Mouse (Mus musculus) neural tube, embryonic 13.5 days (tissue): ENCODE measurements around the gene Epn1. TPM values are rescaled to one million over a fixed set of nuclear protein-coding genes. Genes with fewer than 3 reads are reported as not detected.
"Not testable (repeated sequence)": the region's sequence is repeated elsewhere in the genome, so short reads cannot be mapped to it uniquely, and the experiment has no call there.

Experiments
- ATAC-seq: fragments of 200-750 bp; cut with Nextera tagmentation; 2 replicates; pipeline ENCODE4 v1.8.0; 2017; ENCODE audit warnings: low read depth, mild to moderate bottlenecking, moderate TSS enrichment, moderate library complexity
- H3K27ac ChIP-seq: fragments of 300-500 bp; sonication (generic); replicated peaks from 2 replicates; pipeline ENCODE4 v1.5.1; 2015; ENCODE audit warnings: moderate library complexity, mild to moderate bottlenecking, inconsistent platforms
- H3K27me3 ChIP-seq: fragments of 300-500 bp; sonication (generic); 2 replicates; pipeline ENCODE4 v1.6.1; 2015; ENCODE audit warnings: mild to moderate bottlenecking, inconsistent platforms
- H3K36me3 ChIP-seq: fragments of 300-500 bp; sonication (generic); 2 replicates; pipeline ENCODE4 v1.6.1; 2015; ENCODE audit warnings: mild to moderate bottlenecking, inconsistent platforms
- H3K4me1 ChIP-seq: fragments of 300-500 bp; sonication (generic); replicated peaks from 2 replicates; pipeline ENCODE4 v1.6.1; 2015; ENCODE audit warnings: inconsistent platforms
- H3K4me2 ChIP-seq: fragments of 300-500 bp; sonication (generic); 2 replicates; pipeline ENCODE4 v1.6.1; 2015; ENCODE audit warnings: inconsistent platforms, mild to moderate bottlenecking, moderate library complexity
- H3K4me3 ChIP-seq: fragments of 300-500 bp; sonication (generic); 2 replicates; pipeline ENCODE4 v1.5.1; 2015; ENCODE audit warnings: mild to moderate bottlenecking, inconsistent platforms
- H3K9ac ChIP-seq: fragments of 300-500 bp; sonication (generic); 2 replicates; pipeline ENCODE4 v1.6.1; 2015; ENCODE audit warnings: moderate library complexity, mild to moderate bottlenecking, inconsistent platforms
- H3K9me3 ChIP-seq: fragments of 300-500 bp; sonication (generic); 2 replicates; pipeline ENCODE4 v1.6.1; 2016; ENCODE audit warnings: inconsistent platforms
- WGBS: fragments of 180-500 bp; shearing (Covaris S2); methylation state at CpG from one replicate; pipeline ENCODE4 v1.1.7; 2015; 5-methylcytosine and 5-hydroxymethylcytosine counted together
- polyA plus RNA-seq: library from polyadenylated mRNA; unstranded; fragments of >200 nt; fragmentation: Nextera tagmentation; extraction: Ambion mirVana; gene quantifications from 2 replicates; pipeline ENCODE4 v1.2.1, GENCODE M21; 2015

The Epn1 gene
- polyA plus RNA-seq, 1 experiment from 2014 or later = 89.3 TPM

GRCm38 (mm10) chr7:5060239-5060731, 19.8 kb upstream of the Epn1 start:
- no peaks in the 10 kb centered on the region for H3K36me3 ChIP-seq
- peak overlapping the region; percentile 88 for H3K9ac ChIP-seq
- peak; percentile 0; the same call in 1 of the 2 replicates for ATAC-seq
- peaks cover 72% of the 10 kb centered on the region for H3K4me1 ChIP-seq
- H3K4me2 ChIP-seq = peak overlapping the region; percentile 97
- peak overlapping the region; percentile 99 for H3K27ac ChIP-seq
- peak overlapping the region; percentile 82 for H3K4me3 ChIP-seq
- WGBS = 2% methylated on average over 27 of the region's 27 CpGs
- H3K9me3 ChIP-seq = no peaks in the 10 kb centered on the region
- peaks cover 34% of the 10 kb centered on the region for H3K27me3 ChIP-seq

GRCm38 (mm10) chr7:5060944-5061773, 18.9 kb upstream of the Epn1 start:
- Histone ChIP-seq H3K4me2 (peak overlapping the region; percentile 97), H3K4me3 (peak overlapping the region; percentile 82), H3K27me3 (peaks cover 25% of the 10 kb centered on the region), H3K27ac (peak overlapping the region; percentile 99), H3K4me1 (peaks cover 76% of the 10 kb centered on the region), H3K9ac (peak overlapping the region; percentile 88), H3K36me3 (peaks cover 5% of the 10 kb centered on the region; the same call in 1 of the 2 replicates), H3K9me3 (no peaks in the 10 kb centered on the region)
- WGBS = under 1% methylated on average over 60 of the region's 60 CpGs
- ATAC-seq = peak; percentile 90

DNA sequence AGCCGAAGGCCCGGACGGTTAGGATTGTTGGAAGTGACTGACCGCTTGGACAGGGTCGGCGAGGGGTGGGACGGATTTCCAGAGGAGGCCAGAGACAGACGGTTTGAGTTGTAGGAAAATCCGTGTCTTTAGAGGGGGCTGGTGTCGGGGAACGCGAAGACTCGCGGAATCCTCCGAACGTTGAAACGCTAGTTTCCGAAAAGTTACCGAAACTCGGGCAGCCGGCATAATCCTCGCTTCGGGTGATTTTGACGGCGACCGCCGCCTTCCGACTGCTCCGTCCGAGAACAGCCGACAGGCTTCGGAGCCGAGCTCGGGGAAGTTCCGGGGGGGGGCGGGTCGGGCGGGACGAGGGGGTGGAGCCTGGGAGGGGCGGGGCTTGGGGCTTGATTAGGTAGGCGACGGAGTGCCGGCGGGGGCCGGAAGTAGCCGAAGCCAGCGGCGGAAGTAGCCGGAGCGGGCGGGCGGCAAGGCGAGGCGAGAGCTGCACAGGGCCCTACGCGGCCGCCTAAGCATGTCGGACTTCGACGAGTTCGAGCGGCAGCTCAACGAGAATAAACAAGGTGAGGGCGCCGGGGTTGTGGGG, 18.2 kb upstream of the Epn1 start, which contains the start of gene U2af2:
Gene U2af2 (plus strand): TSS at position 370 of the 586 bp plus-strand sequence.
- peak within 1 kb of the TSS; percentile 97 for H3K4me2 ChIP-seq
- under 1% methylated on average over 63 of the region's 65 CpGs for WGBS
- H3K27ac ChIP-seq = peak within 1 kb of the TSS; percentile 99
- peak; percentile 77 for ATAC-seq
- no peaks in the 10 kb centered on the region for H3K9me3 ChIP-seq
- H3K27me3 ChIP-seq = peaks cover 20% of the 10 kb centered on the region
- peaks cover 12% of the 10 kb centered on the region for H3K36me3 ChIP-seq
- H3K9ac ChIP-seq = peak within 1 kb of the TSS; percentile 88
- H3K4me1 ChIP-seq = peaks cover 71% of the 10 kb centered on the region
- H3K4me3 ChIP-seq = peak within 1 kb of the TSS; percentile 82

DNA sequence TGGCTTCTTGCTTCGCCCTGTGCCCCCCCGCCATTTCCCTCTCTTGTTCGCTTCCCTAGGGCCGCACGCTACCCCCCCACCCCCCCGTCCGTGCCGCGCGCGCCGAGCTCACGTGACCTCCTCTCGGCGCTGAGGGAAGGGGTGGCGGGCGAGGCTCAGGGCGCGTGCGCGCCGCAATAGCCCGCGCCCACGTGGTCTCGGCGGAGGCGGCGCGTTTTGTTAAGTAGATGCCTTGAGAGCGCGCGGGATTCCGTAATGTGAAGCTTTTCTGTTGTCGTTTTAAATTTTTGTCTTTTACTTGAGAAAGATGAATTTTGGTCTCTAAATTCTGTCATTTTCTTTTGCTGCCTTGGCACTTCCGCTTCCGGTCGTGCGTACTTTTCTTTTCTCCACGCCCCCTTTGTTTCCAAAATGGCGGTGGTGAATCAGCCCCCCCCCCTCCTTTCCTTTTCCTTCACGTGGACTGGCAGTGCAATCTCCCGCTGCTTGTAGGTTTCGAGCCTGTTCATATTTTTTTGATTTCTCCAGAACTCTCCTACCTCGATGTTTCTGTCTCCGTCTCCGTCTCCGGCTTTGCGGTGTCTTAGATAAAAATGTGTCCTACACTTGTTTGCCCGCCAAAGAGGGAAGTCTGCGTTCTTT, 17.6 kb upstream of the Epn1 start:
- Histone ChIP-seq H3K4me3 (peak overlapping the region; percentile 82), H3K4me2 (peak overlapping the region; percentile 97), H3K27ac (peak overlapping the region; percentile 99), H3K9ac (peak overlapping the region; percentile 88), H3K36me3 (peaks cover 18% of the 10 kb centered on the region), H3K4me1 (peaks cover 65% of the 10 kb centered on the region), H3K27me3 (peaks cover 14% of the 10 kb centered on the region), H3K9me3 (no peaks in the 10 kb centered on the region)
- ATAC-seq = peak; percentile 28
- under 1% methylated on average over 46 of the region's 51 CpGs for WGBS

DNA sequence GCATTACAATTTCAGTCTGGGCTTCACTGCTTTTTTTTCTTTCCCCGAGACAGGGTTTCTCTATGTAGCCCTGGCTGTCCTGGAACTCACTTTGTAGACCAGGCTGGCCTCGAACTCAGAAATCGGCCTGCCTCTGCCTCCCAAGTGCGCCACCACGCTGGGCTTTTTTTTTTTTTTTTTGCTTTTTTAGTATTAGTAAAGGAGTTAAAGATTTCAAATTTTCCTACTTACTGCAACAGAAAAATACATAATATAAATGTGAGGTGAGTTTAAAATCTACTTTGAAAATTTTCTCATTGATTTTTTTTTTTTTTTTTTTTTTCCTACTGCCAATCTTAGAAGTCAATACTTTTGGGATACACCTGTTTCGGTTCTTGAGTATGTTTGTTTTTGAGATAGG, 15.1 kb upstream of the Epn1 start:
- H3K9me3 ChIP-seq = no peaks in the 10 kb centered on the region
- H3K4me3 ChIP-seq = no peak overlapping the region
- no peak overlapping the region for H3K4me2 ChIP-seq
- H3K4me1 ChIP-seq = peaks cover 41% of the 10 kb centered on the region
- 92% methylated on average over 6 of the region's 6 CpGs for WGBS
- peaks cover 42% of the 10 kb centered on the region for H3K36me3 ChIP-seq
- no peak overlapping the region for H3K9ac ChIP-seq
- no peak overlapping the region for H3K27ac ChIP-seq
- no peaks in the 10 kb centered on the region for H3K27me3 ChIP-seq
- ATAC-seq = no peak

GRCm38 (mm10) chr7:5073586-5073985, 6.4 kb upstream of the Epn1 start:
- Histone ChIP-seq H3K36me3 (peaks cover 95% of the 10 kb centered on the region), H3K4me1 (0 out of 2 replicates have a peak, but pooled peaks cover under 1% of the 10 kb centered on the region), H3K4me3 (no peak overlapping the region), H3K4me2 (no peak overlapping the region), H3K9me3 (no peaks in the 10 kb centered on the region), H3K27me3 (no peaks in the 10 kb centered on the region), H3K27ac (no peak overlapping the region), H3K9ac (no peak overlapping the region)
- 94% methylated on average over 1 of the region's 1 CpGs for WGBS
- ATAC-seq = no peak

GRCm38 (mm10) chr7:5074984-5075383, 5.1 kb upstream of the Epn1 start:
- Histone ChIP-seq H3K27ac (no peak overlapping the region), H3K9ac (no peak overlapping the region), H3K9me3 (no peaks in the 10 kb centered on the region), H3K4me3 (no peak overlapping the region), H3K27me3 (no peaks in the 10 kb centered on the region), H3K4me1 (0 out of 2 replicates have a peak, but pooled peaks cover 5% of the 10 kb centered on the region), H3K4me2 (no peak overlapping the region), H3K36me3 (peaks cover 88% of the 10 kb centered on the region)
- no peak for ATAC-seq
- WGBS = 88% methylated on average over 5 of the region's 5 CpGs

DNA sequence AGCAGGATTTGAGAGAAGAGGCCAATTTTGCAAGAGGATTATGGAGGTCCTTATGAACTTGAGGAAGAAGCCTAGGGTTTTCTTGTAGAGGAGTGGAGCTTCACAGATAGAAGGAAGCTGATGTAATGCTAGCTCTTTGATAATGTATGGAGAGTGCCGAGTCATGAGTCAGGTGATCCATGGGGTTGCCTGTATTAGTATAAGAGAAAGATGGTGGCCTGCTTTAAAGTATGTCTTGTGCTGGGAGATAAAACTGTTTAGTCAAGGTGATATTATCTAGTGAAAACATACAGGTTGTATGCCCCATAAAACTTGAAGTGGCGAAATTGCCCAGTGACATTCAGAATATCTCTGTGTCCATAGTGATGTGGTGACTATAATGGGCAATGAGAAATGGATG, 3.1 kb upstream of the Epn1 start:
- Histone ChIP-seq H3K36me3 (peaks cover 69% of the 10 kb centered on the region), H3K4me3 (no peak overlapping the region), H3K9ac (no peak overlapping the region), H3K4me2 (no peak overlapping the region), H3K4me1 (peaks cover 19% of the 10 kb centered on the region), H3K27ac (no peak overlapping the region), H3K27me3 (no peaks in the 10 kb centered on the region), H3K9me3 (no peaks in the 10 kb centered on the region)
- no peak for ATAC-seq
- WGBS = 92% methylated on average over 2 of the region's 2 CpGs

GRCm38 (mm10) chr7:5079365-5080009, 548 bp upstream of the Epn1 start:
- peak; percentile 54 for ATAC-seq
- H3K9ac ChIP-seq = peak overlapping the region; percentile 99

GRCm38 (mm10) chr7:5080815-5081214, 780 bp downstream of the Epn1 start:
- H3K4me1 ChIP-seq = peaks cover 37% of the 10 kb centered on the region
- H3K4me3 ChIP-seq = peak overlapping the region; percentile 99
- peaks cover 56% of the 10 kb centered on the region for H3K36me3 ChIP-seq
- H3K9me3 ChIP-seq = no peaks in the 10 kb centered on the region
- H3K4me2 ChIP-seq = peak overlapping the region; percentile 93
- no peaks in the 10 kb centered on the region for H3K27me3 ChIP-seq
- H3K9ac ChIP-seq = peak overlapping the region; percentile 99
- H3K27ac ChIP-seq = peak overlapping the region; percentile 93
- WGBS = 19% methylated on average over 6 of the region's 6 CpGs
- no peak for ATAC-seq

More at GRCm38 (mm10) chr7:5079365-5080009, 548 bp upstream of the Epn1 start:
- H3K27ac ChIP-seq = peak overlapping the region; percentile 93
- H3K36me3 ChIP-seq = peaks cover 54% of the 10 kb centered on the region
- peak overlapping the region; percentile 93 for H3K4me2 ChIP-seq
- H3K4me3 ChIP-seq = peak overlapping the region; percentile 99
- H3K9me3 ChIP-seq, H3K27me3 ChIP-seq: not testable (repeated sequence)
- H3K4me1 ChIP-seq = peaks cover 37% of the 10 kb centered on the region
- 47% methylated on average over 10 of the region's 13 CpGs for WGBS

GRCm38 (mm10) chr7:5081241-5081640, 1.2 kb downstream of the Epn1 start:
- Histone ChIP-seq H3K27me3 (no peaks in the 10 kb centered on the region), H3K4me3 (peak overlapping the region; percentile 99), H3K36me3 (peaks cover 57% of the 10 kb centered on the region), H3K9ac (peak overlapping the region; percentile 99), H3K27ac (no peak overlapping the region), H3K4me1 (peaks cover 41% of the 10 kb centered on the region), H3K9me3 (no peaks in the 10 kb centered on the region), H3K4me2 (peak overlapping the region; percentile 93)
- 81% methylated on average over 6 of the region's 6 CpGs for WGBS
- no peak for ATAC-seq
